Mouse (Mus musculus) neural tube, embryonic 12.5 days (tissue): ENCODE measurements around the gene Dennd5b. TPM values are rescaled to one million over a fixed set of nuclear protein-coding genes. Genes with fewer than 3 reads are reported as not detected.
A peak's percentile ranks its signal among the peaks of the same experiment; 100 is the strongest.

ENCODE experiments used
- ATAC-seq: fragments of 200-750 bp; cut with Nextera tagmentation; 2 replicates; pipeline ENCODE4 v1.8.0; 2017; ENCODE audit warnings: low read depth, mild to moderate bottlenecking, moderate TSS enrichment, moderate library complexity; ENCODE audit not compliant: low FRiP score
- H3K27ac ChIP-seq: fragments of 300-500 bp; sonication (generic); 2 replicates; pipeline ENCODE4 v1.5.1; 2016
- H3K27me3 ChIP-seq: fragments of 300-500 bp; sonication (generic); replicated peaks from 2 replicates; pipeline ENCODE4 v1.6.1; 2016; ENCODE audit warnings: mild to moderate bottlenecking
- H3K36me3 ChIP-seq: fragments of 300-500 bp; sonication (generic); 2 replicates; pipeline ENCODE4 v1.6.1; 2016; ENCODE audit warnings: mild to moderate bottlenecking
- H3K4me1 ChIP-seq: fragments of 300-500 bp; sonication (generic); 2 replicates; pipeline ENCODE4 v1.6.1; 2016
- H3K4me2 ChIP-seq: fragments of 300-500 bp; sonication (generic); replicated peaks from 2 replicates; pipeline ENCODE4 v1.6.1; 2016; ENCODE audit warnings: mild to moderate bottlenecking
- H3K4me3 ChIP-seq: fragments of 300-500 bp; sonication (generic); 2 replicates; pipeline ENCODE4 v1.5.1; 2016
- H3K9ac ChIP-seq: fragments of 300-500 bp; sonication (generic); 2 replicates; pipeline ENCODE4 v1.6.1; 2016; ENCODE audit warnings: mild to moderate bottlenecking
- H3K9me3 ChIP-seq: fragments of 300-500 bp; sonication (generic); 2 replicates; pipeline ENCODE4 v1.6.1; 2016; ENCODE audit warnings: mild to moderate bottlenecking
- WGBS: fragments of 180-500 bp; shearing (Covaris S2); methylation state at CpG from one replicate; pipeline ENCODE4 v1.1.7; 2016; 5-methylcytosine and 5-hydroxymethylcytosine counted together
- polyA plus RNA-seq: library from polyadenylated mRNA; unstranded; fragments of >200 nt; fragmentation: Nextera tagmentation; extraction: Ambion mirVana; gene quantifications from 2 replicates; pipeline ENCODE4 v1.2.1, GENCODE M21; 2016

The Dennd5b gene
- polyA plus RNA-seq, 1 experiment from 2014 or later: 20.0 TPM

DNA sequence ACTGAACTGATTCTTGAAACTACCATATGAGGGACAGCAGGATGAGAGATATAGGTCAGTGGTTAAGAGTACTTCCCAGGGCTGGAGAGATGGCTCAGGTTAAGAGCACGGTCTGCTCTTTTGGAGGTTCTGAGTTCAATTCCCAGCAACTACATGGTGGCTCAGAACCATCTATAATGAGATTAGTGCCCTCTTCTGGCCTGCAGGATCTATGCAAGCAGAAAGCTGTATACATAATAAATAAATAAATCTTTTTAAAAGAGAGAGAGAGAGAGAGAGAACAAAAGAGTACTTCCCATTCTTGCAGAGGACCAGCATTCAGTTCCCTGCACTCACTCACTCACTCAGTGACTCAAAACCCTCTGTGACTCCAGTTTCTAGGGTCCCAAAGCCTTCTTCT, 142.8 kb downstream of the Dennd5b start:
- no peak overlapping the region for H3K4me2 ChIP-seq
- no peaks in the 10 kb centered on the region for H3K4me1 ChIP-seq
- H3K27me3 ChIP-seq: no peaks in the 10 kb centered on the region
- no peak for ATAC-seq
- H3K4me3 ChIP-seq: no peak overlapping the region
- no peaks in the 10 kb centered on the region for H3K9me3 ChIP-seq
- 94% methylated on average over 1 of the region's 1 CpGs for WGBS
- no peak overlapping the region for H3K27ac ChIP-seq
- no peaks in the 10 kb centered on the region for H3K36me3 ChIP-seq
- H3K9ac ChIP-seq: no peak overlapping the region

- H3K4me3 ChIP-seq: no peak overlapping the region
- H3K9me3 ChIP-seq: no peaks in the 10 kb centered on the region
- no peaks in the 10 kb centered on the region for H3K27me3 ChIP-seq
- no peak for ATAC-seq
- no peak overlapping the region for H3K4me2 ChIP-seq
- H3K9ac ChIP-seq: no peak overlapping the region
- WGBS: 90% methylated on average over 3 of the region's 3 CpGs
- no peaks in the 10 kb centered on the region for H3K4me1 ChIP-seq
- H3K27ac ChIP-seq: no peak overlapping the region
- no peaks in the 10 kb centered on the region for H3K36me3 ChIP-seq
Observed at GRCm38 (mm10) chr6:148957046-148957445, 144.4 kb downstream of the Dennd5b start.

GRCm38 (mm10) chr6:148955641-148956420, 145.6 kb downstream of the Dennd5b start:
- Histone ChIP-seq H3K36me3 (no peaks in the 10 kb centered on the region), H3K27ac (no peak overlapping the region), H3K9ac (no peak overlapping the region), H3K9me3 (no peaks in the 10 kb centered on the region), H3K4me3 (no peak overlapping the region), H3K4me1 (no peaks in the 10 kb centered on the region), H3K27me3 (no peaks in the 10 kb centered on the region), H3K4me2 (no peak overlapping the region)
- no peak for ATAC-seq

- Histone ChIP-seq H3K27ac (no peak overlapping the region), H3K4me3 (peak overlapping the region; percentile 94), H3K36me3 (no peaks in the 10 kb centered on the region), H3K4me1 (peaks cover 12% of the 10 kb centered on the region), H3K9ac (peak overlapping the region; percentile 96), H3K4me2 (peak overlapping the region; percentile 76), H3K9me3 (no peaks in the 10 kb centered on the region), H3K27me3 (no peaks in the 10 kb centered on the region)
- 0 out of 2 replicates have a peak, but pooled peaks have one; percentile 0 for ATAC-seq
- 24% methylated on average over 11 of the region's 11 CpGs for WGBS
Observed at GRCm38 (mm10) chr6:148946881-148947405, 154.5 kb downstream of the Dennd5b start.

DNA sequence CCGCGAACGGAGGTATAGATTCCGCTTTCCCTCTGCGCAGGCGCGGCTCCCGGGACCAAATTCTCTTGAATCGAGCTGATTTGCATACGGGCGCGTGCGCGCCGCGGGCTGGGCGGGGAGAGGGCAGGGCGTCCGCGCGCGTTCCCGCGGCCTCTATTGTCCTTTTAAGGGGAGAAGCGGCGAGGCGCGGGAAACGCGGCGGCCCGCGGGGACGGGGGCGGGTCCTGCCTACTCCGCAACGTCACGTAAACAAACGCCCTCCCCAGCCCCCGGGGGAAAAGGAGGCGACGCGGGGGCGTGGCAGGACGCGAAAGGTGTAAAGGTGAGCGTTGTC, 155.1 kb downstream of the Dennd5b start, which contains the start of gene Sinhcaf:
Gene Sinhcaf, minus strand, starts transcription at position 59 of the 334 bp plus-strand sequence.
- ATAC-seq: peak; percentile 73
- H3K4me3 ChIP-seq: peak within 1 kb of the TSS; percentile 94
- no peaks in the 10 kb centered on the region for H3K9me3 ChIP-seq
- peak within 1 kb of the TSS; percentile 76 for H3K4me2 ChIP-seq
- no peaks in the 10 kb centered on the region for H3K36me3 ChIP-seq
- H3K27ac ChIP-seq: peak within 1 kb of the TSS; percentile 70
- peaks cover 17% of the 10 kb centered on the region for H3K4me1 ChIP-seq
- H3K27me3 ChIP-seq: no peaks in the 10 kb centered on the region
- H3K9ac ChIP-seq: peak within 1 kb of the TSS; percentile 96
- under 1% methylated on average over 47 of the region's 47 CpGs for WGBS

- under 1% methylated on average over 75 of the region's 75 CpGs for WGBS
- H3K36me3 ChIP-seq: no peaks in the 10 kb centered on the region
- H3K4me1 ChIP-seq: peaks cover 17% of the 10 kb centered on the region
- peak overlapping the region; percentile 96 for H3K9ac ChIP-seq
- H3K4me2 ChIP-seq: peak overlapping the region; percentile 76
- H3K9me3 ChIP-seq: no peaks in the 10 kb centered on the region
- H3K27ac ChIP-seq: peak overlapping the region; percentile 70
- H3K4me3 ChIP-seq: peak overlapping the region; percentile 94
- no peaks in the 10 kb centered on the region for H3K27me3 ChIP-seq
- ATAC-seq: peak; percentile 28
Observed at GRCm38 (mm10) chr6:148945509-148946408, 155.7 kb downstream of the Dennd5b start.

DNA sequence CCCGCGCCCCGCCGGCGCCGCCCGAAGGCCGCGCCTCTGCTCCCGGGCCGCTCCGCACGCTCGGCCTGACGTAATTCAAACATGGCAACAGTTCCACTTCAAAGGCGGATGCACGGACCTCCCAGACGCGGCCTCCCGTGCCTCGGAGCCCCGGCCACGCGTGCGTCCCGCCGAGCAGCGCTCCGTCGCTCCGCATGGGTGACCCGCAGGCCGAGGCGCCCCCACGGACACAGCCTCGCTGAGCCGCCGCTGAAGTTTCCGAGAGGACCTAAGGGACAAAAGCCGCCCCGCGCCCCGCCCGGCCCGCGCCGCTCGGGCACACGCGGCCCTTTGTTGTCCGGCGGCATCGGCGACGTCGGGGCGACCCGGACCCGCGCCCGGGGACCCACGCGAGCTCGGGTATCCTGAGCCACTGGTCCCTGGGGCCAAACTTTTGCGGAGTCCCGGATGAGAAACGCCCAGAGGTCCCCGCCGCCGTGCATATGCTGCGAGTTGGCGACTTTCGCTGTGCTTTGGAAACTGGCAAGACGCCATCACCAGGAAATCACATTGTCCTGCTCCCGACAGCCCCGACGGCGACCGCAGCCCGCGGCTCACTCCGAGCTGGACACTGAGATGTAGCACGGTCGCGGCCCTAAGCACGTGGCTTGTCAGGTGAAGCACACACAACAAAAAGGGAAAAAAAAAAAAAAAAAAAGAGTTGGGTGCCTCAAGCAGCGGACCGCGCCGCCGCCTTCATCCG, 156.5 kb downstream of the Dennd5b start:
- Histone ChIP-seq H3K36me3 (no peaks in the 10 kb centered on the region), H3K4me3 (peak overlapping the region; percentile 94), H3K9ac (peak overlapping the region; percentile 96), H3K27me3 (no peaks in the 10 kb centered on the region), H3K9me3 (no peaks in the 10 kb centered on the region), H3K27ac (peak overlapping the region; percentile 70), H3K4me2 (peak overlapping the region; percentile 76), H3K4me1 (peaks cover 17% of the 10 kb centered on the region)
- peak; percentile 58 for ATAC-seq
- WGBS: under 1% methylated on average over 88 of the region's 92 CpGs

- Histone ChIP-seq H3K4me2 (peak overlapping the region; percentile 76), H3K27ac (peak overlapping the region; percentile 70), H3K27me3 (no peaks in the 10 kb centered on the region), H3K4me1 (peaks cover 17% of the 10 kb centered on the region), H3K36me3 (no peaks in the 10 kb centered on the region), H3K9me3 (no peaks in the 10 kb centered on the region), H3K4me3 (peak overlapping the region; percentile 94), H3K9ac (peak overlapping the region; percentile 96)
- ATAC-seq: no peak
- WGBS: under 1% methylated on average over 30 of the region's 30 CpGs
Observed at GRCm38 (mm10) chr6:148944344-148944766, 157.1 kb downstream of the Dennd5b start.

GRCm38 (mm10) chr6:148943695-148944094, 157.8 kb downstream of the Dennd5b start:
- 21% methylated on average over 3 of the region's 3 CpGs for WGBS
- no peak for ATAC-seq

DNA sequence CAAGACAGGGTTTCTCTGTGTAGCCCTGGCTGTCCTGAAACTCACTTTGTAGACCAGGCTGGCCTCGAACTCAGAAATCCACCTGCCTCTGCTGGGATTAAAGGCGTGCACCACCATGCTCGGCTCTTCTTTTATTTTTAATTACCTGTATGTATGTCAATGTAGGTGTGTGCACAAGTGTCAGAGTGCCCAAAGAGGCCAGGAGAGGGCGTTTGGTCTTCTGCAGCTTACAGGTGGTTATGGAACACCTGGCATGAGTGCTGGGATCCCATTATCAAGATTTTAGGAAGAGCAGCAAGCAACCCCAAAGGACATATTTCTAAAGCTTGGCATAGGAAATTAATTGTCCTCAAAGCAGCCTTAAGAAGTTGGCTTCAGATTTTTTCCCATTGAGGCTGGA, 159.1 kb downstream of the Dennd5b start:
- Histone ChIP-seq H3K4me3 (no peak overlapping the region), H3K9ac (no peak overlapping the region)
- WGBS: 75% methylated on average over 4 of the region's 4 CpGs

More at GRCm38 (mm10) chr6:148943695-148944094, 157.8 kb downstream of the Dennd5b start:
- Histone ChIP-seq H3K9me3 (no peaks in the 10 kb centered on the region), H3K27me3 (no peaks in the 10 kb centered on the region), H3K4me3 (peak overlapping the region; percentile 94), H3K27ac (no peak overlapping the region), H3K9ac (peak overlapping the region; percentile 96), H3K36me3 (no peaks in the 10 kb centered on the region), H3K4me2 (peak overlapping the region; percentile 76), H3K4me1 (peaks cover 17% of the 10 kb centered on the region)

DNA sequence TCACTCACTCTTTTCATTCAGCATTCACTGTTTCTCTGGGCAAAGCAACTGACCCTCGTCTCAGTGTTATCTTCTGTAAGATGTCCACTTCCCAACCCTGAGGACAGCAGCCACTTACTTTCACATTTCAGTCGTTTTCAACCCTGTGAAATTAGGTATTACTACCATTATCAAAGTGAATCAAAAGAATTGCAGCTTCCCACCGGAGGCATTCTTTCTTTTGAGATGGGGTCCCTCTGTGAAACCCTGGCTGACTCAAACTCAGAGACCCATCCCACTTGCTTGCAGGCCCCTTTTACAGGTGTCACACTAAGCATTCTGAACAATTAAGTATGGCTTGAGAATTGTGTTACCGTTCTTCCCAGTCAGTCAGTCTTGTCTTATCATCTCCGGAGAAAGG, 159.6 kb downstream of the Dennd5b start:
- Histone ChIP-seq H3K36me3 (no peaks in the 10 kb centered on the region), H3K9me3 (no peaks in the 10 kb centered on the region), H3K4me3 (no peak overlapping the region), H3K27me3 (no peaks in the 10 kb centered on the region), H3K27ac (no peak overlapping the region), H3K4me1 (peaks cover 17% of the 10 kb centered on the region), H3K9ac (no peak overlapping the region), H3K4me2 (peak overlapping the region; percentile 33)
- WGBS: 51% methylated on average over 5 of the region's 5 CpGs
- no peak for ATAC-seq

More for the DNA sequence above, 159.1 kb downstream of the Dennd5b start:
- H3K4me2 ChIP-seq: no peak overlapping the region
- no peaks in the 10 kb centered on the region for H3K9me3 ChIP-seq
- no peak overlapping the region for H3K27ac ChIP-seq
- no peaks in the 10 kb centered on the region for H3K36me3 ChIP-seq
- peaks cover 17% of the 10 kb centered on the region for H3K4me1 ChIP-seq
- ATAC-seq: no peak
- no peaks in the 10 kb centered on the region for H3K27me3 ChIP-seq
